Mouse (Mus musculus) limb, embryonic 13.5 days (tissue): ENCODE results near the gene Alx1. TPM values are rescaled to one million over a fixed set of nuclear protein-coding genes. Genes with fewer than 3 reads are reported as not detected.
A peak's percentile ranks its signal among the peaks of the same experiment; 100 is the strongest.

Experiments
- ATAC-seq: fragments of 200-750 bp; cut with Nextera tagmentation; 2 replicates; pipeline ENCODE4 v1.8.0; 2017; ENCODE audit warnings: low read depth, moderate number of reproducible peaks, moderate TSS enrichment; ENCODE audit not compliant: low FRiP score
- H3K27ac ChIP-seq: fragments of 300-500 bp; sonication (generic); 2 replicates; pipeline ENCODE4 v1.5.1; 2015; ENCODE audit warnings: inconsistent platforms, mild to moderate bottlenecking, moderate library complexity
- H3K27me3 ChIP-seq: fragments of 300-500 bp; sonication (generic); 2 replicates; pipeline ENCODE4 v1.6.1; 2015; ENCODE audit warnings: mild to moderate bottlenecking, inconsistent platforms
- H3K36me3 ChIP-seq: fragments of 300-500 bp; sonication (generic); 2 replicates; pipeline ENCODE4 v1.6.1; 2015; ENCODE audit warnings: inconsistent platforms, mild to moderate bottlenecking, moderate library complexity
- H3K4me1 ChIP-seq: fragments of 300-500 bp; sonication (generic); 2 replicates; pipeline ENCODE4 v1.6.1; 2015; ENCODE audit warnings: inconsistent platforms
- H3K4me2 ChIP-seq: fragments of 300-500 bp; sonication (generic); replicated peaks from 2 replicates; pipeline ENCODE4 v1.6.1; 2015; ENCODE audit warnings: inconsistent platforms, mild to moderate bottlenecking, moderate library complexity
- H3K4me3 ChIP-seq: fragments of 300-500 bp; sonication (generic); 2 replicates; pipeline ENCODE4 v1.5.1; 2015; ENCODE audit warnings: moderate library complexity, mild to moderate bottlenecking, inconsistent platforms
- H3K9ac ChIP-seq: fragments of 300-500 bp; sonication (generic); 2 replicates; pipeline ENCODE4 v1.6.1; 2015; ENCODE audit warnings: mild to moderate bottlenecking, inconsistent platforms
- H3K9me3 ChIP-seq: fragments of 300-500 bp; sonication (generic); 2 replicates; pipeline ENCODE4 v1.6.1; 2016; ENCODE audit warnings: inconsistent platforms
- WGBS: fragments of 180-500 bp; shearing (Covaris S2); methylation state at CpG from one replicate; pipeline ENCODE4 v1.1.7; 2015; 5-methylcytosine and 5-hydroxymethylcytosine counted together
- polyA plus RNA-seq: library from polyadenylated mRNA; unstranded; fragments of >200 nt; fragmentation: Nextera tagmentation; extraction: Ambion mirVana; gene quantifications from 2 replicates; pipeline ENCODE4 v1.2.1, GENCODE M21; 2015

The Alx1 gene
- polyA plus RNA-seq: 4.4 and 4.8 TPM in 2 replicates

DNA sequence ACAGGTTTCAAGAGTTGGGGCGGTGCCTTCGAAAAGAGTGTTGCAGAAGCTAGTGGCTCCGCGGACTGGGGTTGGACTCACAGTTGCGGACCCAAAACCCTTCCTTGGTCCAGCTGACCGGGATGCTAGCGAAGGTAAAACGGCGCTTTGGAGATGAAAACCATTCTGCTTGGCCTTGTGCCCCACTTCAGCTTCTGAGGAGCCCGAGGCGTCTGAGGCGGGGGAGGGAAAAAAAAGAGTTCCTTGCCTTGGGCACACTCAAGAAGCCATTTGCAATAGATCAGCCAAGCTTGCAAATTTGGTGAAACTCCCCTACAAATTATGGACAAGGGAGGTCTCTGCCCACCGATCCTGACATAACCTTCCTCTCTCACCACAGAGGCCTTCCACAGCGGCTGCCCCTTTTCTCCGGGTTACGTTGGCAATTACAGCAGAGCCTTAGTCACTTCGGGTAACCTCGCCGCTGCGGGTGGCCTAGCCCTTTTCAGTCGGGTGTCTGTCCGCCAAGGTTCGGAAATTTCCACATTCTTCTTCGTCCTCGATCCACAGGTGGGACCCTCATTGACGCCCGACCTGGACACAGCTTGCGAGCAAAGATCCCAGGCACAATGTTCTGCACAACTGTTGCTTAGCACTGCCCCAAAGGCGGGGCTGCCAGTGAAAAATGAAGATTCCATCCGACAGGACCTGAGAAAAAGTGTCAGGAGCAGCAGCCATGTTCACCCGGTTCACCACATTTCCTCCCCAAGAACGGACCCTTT lies at the start of gene Alx1:
Gene Alx1 (minus strand): TSS at position 486 of the 761 bp plus-strand sequence.
- Histone ChIP-seq H3K9ac (no peak within 1 kb of the TSS), H3K27me3 (peaks cover 81% of the 10 kb centered on the region), H3K4me3 (peak within 1 kb of the TSS; percentile 48), H3K27ac (no peak within 1 kb of the TSS), H3K9me3 (no peaks in the 10 kb centered on the region), H3K36me3 (no peaks in the 10 kb centered on the region), H3K4me2 (peak within 1 kb of the TSS; percentile 67), H3K4me1 (peaks cover 19% of the 10 kb centered on the region)
- no peak for ATAC-seq
- 2% methylated on average over 32 of the region's 32 CpGs for WGBS

DNA sequence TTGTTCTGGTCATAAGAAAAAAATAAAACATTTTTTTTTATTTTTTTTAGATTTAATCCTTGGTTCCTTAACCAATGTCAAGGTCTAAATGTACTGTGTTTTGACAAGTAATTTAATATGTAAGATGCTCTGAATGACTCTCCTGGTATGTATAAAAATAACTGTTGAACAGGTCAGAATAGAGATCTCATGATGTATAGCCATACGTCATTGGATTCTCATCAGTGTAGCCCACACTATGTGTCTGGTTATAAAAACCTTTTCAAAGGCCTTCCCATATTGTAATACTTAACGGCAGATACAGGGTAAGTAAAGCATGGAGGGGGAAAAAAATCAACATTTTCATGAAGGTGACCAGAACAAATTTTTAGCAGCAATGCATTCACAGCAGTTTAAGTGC lies 19.6 kb upstream of the Alx1 start:
- Histone ChIP-seq H3K9ac (no peak overlapping the region), H3K36me3 (no peaks in the 10 kb centered on the region), H3K27me3 (no peaks in the 10 kb centered on the region), H3K4me3 (no peak overlapping the region), H3K27ac (no peak overlapping the region), H3K4me2 (no peak overlapping the region), H3K9me3 (no peaks in the 10 kb centered on the region), H3K4me1 (no peaks in the 10 kb centered on the region)
- no peak for ATAC-seq
- WGBS: 80% methylated on average over 2 of the region's 2 CpGs

DNA sequence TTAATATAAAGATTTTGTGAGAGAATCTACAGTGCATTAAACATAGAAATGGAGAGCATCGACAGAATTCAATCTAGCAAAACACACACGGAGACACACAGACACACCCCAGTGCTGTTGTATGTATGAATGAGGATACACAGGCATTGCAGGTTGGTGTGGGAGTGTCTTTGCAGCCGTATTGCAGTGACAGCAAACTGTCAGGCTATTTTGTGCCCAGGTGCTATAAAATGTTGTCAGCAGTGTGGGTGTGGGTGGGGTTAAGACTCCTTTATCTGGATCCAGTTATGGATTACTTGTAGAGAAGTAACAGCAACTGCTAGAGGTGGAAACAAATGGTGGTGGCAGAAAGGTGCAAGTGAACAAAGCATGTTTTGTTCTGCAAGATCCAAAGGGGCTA lies 16.6 kb upstream of the Alx1 start:
- no peak overlapping the region for H3K9ac ChIP-seq
- H3K4me3 ChIP-seq: no peak overlapping the region
- H3K9me3 ChIP-seq: no peaks in the 10 kb centered on the region
- no peaks in the 10 kb centered on the region for H3K36me3 ChIP-seq
- no peak for ATAC-seq
- WGBS: 56% methylated on average over 3 of the region's 3 CpGs
- no peak overlapping the region for H3K4me2 ChIP-seq
- no peak overlapping the region for H3K27ac ChIP-seq
- no peaks in the 10 kb centered on the region for H3K27me3 ChIP-seq
- H3K4me1 ChIP-seq: no peaks in the 10 kb centered on the region

DNA sequence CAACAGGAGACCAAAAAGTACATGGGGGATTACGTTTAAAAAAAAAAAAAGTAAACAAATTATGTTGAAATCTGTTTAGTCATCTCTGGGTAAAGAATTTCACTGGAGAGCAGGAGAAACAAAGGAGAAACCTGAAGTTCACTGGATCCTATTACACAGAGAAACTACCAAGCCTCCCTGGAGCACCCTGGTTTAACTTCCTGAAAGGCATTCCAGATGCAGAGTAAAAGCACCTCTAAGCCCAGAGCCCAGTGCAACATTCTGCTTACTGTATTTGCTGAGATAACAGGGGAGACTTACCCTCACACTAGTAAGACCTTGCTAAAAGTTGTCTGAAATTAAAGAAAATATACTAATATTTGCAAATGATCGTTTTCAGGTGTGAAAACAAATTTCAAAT lies 15.0 kb upstream of the Alx1 start:
- Histone ChIP-seq H3K9me3 (no peaks in the 10 kb centered on the region), H3K4me3 (no peak overlapping the region), H3K27me3 (no peaks in the 10 kb centered on the region), H3K27ac (no peak overlapping the region), H3K4me1 (no peaks in the 10 kb centered on the region), H3K36me3 (no peaks in the 10 kb centered on the region), H3K9ac (no peak overlapping the region), H3K4me2 (no peak overlapping the region)
- WGBS: 48% methylated on average over 2 of the region's 2 CpGs
- no peak for ATAC-seq

DNA sequence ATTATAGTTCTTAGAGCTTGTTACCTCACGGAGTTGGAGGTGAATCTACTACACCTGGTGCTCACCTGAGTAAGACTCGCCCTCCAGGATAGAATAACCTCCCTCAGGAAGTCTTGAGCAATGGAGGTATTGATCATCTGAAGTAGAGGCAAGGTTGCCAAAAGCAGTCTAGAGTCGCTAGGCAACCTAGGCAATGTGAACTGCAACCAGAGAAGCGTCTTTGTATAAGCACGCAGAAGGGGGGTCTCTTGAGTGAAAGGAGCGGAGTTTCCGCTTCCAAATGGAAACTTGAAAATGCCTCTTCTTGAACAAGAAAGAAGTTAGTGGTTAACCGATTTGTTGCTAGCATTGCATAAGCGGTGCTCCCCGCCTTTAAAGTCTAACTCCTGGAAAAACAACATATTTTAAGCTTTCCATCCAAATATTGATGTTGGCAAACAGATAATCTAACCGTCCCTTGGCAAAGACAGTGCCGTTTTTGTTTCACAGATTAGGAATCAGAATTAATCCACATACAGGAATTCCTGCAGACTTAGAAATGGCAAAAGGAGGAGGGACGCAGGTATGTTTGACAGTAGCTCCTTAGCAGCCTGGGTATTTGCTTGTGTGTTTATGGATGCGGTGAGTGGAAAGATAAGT lies 5.1 kb upstream of the Alx1 start:
- no peak overlapping the region for H3K4me2 ChIP-seq
- H3K4me3 ChIP-seq: no peak overlapping the region
- H3K9ac ChIP-seq: no peak overlapping the region
- no peaks in the 10 kb centered on the region for H3K36me3 ChIP-seq
- no peak overlapping the region for H3K27ac ChIP-seq
- whole genome bisulfite sequencing: 6% methylated on average over 14 of the region's 14 CpGs
- H3K9me3 ChIP-seq: no peaks in the 10 kb centered on the region
- H3K4me1 ChIP-seq: peaks cover 6% of the 10 kb centered on the region; the same call in 1 of the 2 replicates
- no peak for ATAC-seq
- H3K27me3 ChIP-seq: peaks cover 59% of the 10 kb centered on the region

DNA sequence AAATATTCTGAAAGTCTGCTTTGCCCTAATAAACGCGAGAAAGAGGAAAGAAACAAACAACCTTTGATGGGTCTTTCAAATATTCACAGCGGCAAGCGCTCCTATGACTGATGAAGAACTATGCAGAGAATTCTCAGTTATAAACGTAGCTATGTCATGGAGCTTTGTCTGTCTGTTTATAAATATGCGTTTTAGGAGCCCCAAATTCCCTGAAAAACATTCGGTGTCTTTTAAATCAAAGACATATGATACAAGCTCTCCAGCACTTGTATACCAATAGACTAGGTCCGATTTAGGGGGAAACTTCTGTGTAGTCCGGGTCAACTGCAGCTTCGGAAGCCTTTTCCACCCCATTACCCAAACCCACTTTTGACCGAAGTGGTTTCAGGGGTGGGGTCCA lies 916 bp upstream of the Alx1 start:
- no peak overlapping the region for H3K4me3 ChIP-seq
- H3K27ac ChIP-seq: no peak overlapping the region
- H3K4me2 ChIP-seq: no peak overlapping the region
- no peak for ATAC-seq
- 4% methylated on average over 11 of the region's 11 CpGs for WGBS
- H3K27me3 ChIP-seq: peaks cover 87% of the 10 kb centered on the region
- H3K9me3 ChIP-seq: no peaks in the 10 kb centered on the region
- no peaks in the 10 kb centered on the region for H3K36me3 ChIP-seq
- no peak overlapping the region for H3K9ac ChIP-seq
- peaks cover 23% of the 10 kb centered on the region for H3K4me1 ChIP-seq

DNA sequence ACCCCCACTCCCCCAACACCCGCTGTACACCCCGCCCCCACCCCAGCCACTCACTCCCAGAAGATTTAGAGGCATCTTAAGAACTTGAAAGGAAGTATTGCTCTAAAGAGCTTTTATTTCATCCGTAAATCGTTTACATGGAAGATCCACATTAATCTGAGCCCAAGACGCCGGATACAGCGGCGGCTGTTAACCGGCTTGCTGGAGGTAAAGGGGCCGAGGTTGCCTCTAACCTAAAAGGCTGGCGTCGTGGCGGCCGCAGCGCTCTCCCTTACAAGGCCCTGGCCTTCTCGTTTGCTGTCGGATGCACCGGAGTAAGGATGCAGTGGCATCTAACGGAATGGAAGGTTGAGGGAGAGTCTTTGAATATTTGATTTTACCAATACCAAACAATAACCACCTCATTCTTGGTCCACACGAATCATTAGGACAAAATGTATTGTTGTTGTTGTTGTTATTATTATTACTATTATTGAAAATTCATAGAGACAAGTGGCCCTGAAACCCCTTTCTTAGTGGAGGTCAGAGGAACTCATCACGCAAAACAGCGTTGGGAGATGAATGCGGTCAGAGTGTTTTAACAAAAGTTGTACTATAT lies 784 bp downstream of the Alx1 start:
- Histone ChIP-seq H3K27me3 (peaks cover 75% of the 10 kb centered on the region), H3K9me3 (no peaks in the 10 kb centered on the region), H3K9ac (no peak overlapping the region), H3K36me3 (no peaks in the 10 kb centered on the region), H3K4me1 (peaks cover 19% of the 10 kb centered on the region), H3K4me3 (peak overlapping the region; percentile 48), H3K4me2 (peak overlapping the region; percentile 67), H3K27ac (no peak overlapping the region)
- ATAC-seq: no peak; the same call in 1 of the 2 replicates
- 2% methylated on average over 23 of the region's 23 CpGs for WGBS

DNA sequence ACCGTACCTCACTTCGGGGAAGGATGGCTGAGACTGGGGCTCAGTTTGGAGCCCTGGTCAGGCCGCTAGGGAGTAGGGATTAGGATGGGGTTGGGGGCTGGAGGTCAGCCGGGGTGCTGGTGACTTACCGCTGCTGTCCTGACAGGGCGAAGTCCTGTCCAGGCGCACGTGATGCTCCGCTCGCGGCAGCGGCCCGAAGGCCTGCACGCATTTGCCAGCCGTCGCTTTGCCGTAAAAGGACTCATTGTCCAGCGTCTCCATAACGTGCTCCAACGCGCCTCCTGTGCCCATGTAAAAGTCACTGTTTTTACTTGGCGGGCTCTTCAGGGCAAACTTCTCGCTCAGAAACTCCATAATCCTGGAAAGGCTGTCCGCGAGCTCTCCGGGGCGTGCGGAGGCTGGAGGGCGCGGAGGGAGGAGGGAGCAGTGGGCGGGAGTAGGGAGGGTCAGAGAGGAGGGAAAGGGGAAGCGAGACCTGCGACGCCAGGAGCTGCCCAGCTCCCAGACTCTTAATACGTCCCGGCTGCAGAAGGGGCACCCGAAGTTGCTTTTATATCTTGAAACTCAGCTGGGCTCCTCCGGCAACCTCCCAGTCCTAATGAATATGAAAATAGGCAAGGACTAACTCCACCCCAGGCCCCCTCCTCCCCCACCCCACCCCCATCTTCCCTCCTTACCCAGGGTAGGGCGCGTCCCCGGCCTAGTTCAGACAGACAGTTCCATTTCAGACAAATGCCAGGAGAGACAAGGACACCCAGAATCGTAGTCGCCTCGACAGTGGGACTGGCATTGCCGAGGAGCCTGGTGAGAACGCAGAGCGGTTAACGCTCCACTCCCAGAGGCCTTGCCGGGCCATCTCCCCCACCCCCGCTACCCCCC lies 1.5 kb downstream of the Alx1 start:
- ATAC-seq: peak; percentile 82
- H3K9me3 ChIP-seq: no peaks in the 10 kb centered on the region
- peak overlapping the region; percentile 67 for H3K4me2 ChIP-seq
- no peak overlapping the region for H3K27ac ChIP-seq
- WGBS: under 1% methylated on average over 45 of the region's 50 CpGs
- peak overlapping the region; percentile 48 for H3K4me3 ChIP-seq
- H3K4me1 ChIP-seq: peaks cover 19% of the 10 kb centered on the region
- no peaks in the 10 kb centered on the region for H3K36me3 ChIP-seq
- H3K9ac ChIP-seq: 0 out of 2 replicates have a peak overlapping the region, but pooled peaks have one; percentile 48
- H3K27me3 ChIP-seq: peaks cover 73% of the 10 kb centered on the region

DNA sequence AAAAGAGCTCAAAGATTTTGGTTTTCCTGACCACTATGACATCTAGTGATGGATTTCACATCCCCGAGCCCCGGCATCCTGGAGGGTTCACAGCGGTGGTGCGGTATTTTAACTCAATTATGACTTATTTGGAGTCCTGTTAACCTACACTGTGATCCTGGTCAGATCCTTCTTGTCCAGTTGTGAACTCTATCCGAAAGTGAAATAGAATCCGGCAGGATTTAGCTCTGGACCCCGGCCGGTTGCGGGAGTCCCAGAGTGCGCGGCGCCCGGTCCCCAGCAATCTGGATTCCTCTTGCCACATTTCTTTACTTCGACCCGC lies 2.1 kb downstream of the Alx1 start:
- Histone ChIP-seq H3K4me3 (peak overlapping the region; percentile 48), H3K9ac (no peak overlapping the region), H3K4me1 (peaks cover 19% of the 10 kb centered on the region), H3K4me2 (peak overlapping the region; percentile 67), H3K27ac (no peak overlapping the region), H3K27me3 (peaks cover 67% of the 10 kb centered on the region), H3K36me3 (no peaks in the 10 kb centered on the region), H3K9me3 (no peaks in the 10 kb centered on the region)
- under 1% methylated on average over 15 of the region's 15 CpGs for WGBS
- ATAC-seq: peak; percentile 55; the same call in 1 of the 2 replicates

DNA sequence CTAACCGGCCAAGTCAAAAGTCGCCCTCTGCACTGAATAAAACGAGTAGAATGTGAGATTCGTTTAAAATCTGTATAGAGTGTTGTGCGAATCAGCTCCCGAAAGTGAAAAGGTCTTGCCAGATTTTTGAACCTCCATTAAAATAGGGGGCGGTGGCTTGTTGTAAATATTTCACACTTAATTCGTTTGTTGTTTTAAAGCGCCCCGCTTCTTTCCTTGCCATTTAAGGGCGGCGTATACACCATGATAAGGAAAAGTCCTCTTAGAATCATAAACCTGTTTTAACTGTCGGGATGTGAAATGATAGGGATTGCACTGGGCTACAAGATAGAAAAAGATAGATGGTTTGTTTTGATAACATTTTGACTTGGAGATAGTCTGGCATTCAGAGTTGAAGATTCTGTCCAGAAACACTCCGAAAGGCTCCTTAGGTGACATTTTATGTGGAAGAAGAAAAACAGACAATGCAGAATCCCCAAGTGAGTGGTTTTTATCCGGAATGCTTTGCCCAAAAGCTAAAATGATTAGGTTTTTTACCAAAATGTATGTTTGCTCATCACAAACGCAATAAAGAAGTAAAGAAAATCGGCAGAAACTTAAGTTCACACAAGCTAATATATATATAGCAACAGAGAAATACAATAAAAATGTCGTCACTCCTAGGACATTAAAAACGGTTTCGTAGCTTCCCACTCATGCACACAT lies 2.6 kb downstream of the Alx1 start:
- WGBS: 1% methylated on average over 20 of the region's 20 CpGs
- peaks cover 62% of the 10 kb centered on the region for H3K27me3 ChIP-seq
- no peaks in the 10 kb centered on the region for H3K36me3 ChIP-seq
- H3K4me3 ChIP-seq: peak overlapping the region; percentile 48
- H3K27ac ChIP-seq: no peak overlapping the region
- ATAC-seq: no peak
- peaks cover 19% of the 10 kb centered on the region for H3K4me1 ChIP-seq
- H3K9me3 ChIP-seq: no peaks in the 10 kb centered on the region
- peak overlapping the region; percentile 67 for H3K4me2 ChIP-seq
- no peak overlapping the region for H3K9ac ChIP-seq

DNA sequence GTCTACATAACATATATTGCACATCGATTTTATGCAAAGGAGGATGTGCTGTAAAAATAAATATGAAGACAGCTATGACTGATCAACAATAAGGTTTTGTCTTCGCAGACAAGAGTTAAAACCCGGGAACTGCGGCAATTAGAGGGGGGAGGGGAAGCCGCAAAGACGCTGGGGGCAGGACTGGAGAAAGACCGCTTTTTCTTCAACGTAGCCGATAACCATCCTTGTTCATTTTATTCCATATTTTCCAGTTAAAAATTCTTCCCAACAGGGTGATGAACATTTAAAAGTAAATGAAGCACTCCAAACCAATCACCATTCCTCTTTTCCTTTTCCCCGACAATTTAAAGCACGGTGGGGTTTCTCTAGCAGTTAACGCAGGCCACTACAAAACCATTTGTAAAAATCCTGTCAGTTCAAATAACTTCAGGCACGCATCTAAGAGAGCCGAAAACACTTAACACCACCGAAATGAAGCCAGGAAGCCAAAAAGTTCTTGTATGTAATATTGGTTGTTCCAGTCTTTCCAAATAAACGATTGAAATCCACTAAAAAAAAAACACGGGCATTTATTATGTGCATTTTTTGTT lies 3.3 kb downstream of the Alx1 start:
- no peak overlapping the region for H3K27ac ChIP-seq
- no peak for ATAC-seq
- H3K9me3 ChIP-seq: no peaks in the 10 kb centered on the region
- H3K9ac ChIP-seq: no peak overlapping the region
- peak overlapping the region; percentile 16; the same call in 1 of the 2 replicates for H3K4me2 ChIP-seq
- H3K4me3 ChIP-seq: peak overlapping the region; percentile 7
- WGBS: under 1% methylated on average over 17 of the region's 17 CpGs
- no peaks in the 10 kb centered on the region for H3K36me3 ChIP-seq
- H3K4me1 ChIP-seq: peaks cover 19% of the 10 kb centered on the region
- peaks cover 55% of the 10 kb centered on the region for H3K27me3 ChIP-seq
